Mouse (Mus musculus) hindbrain, embryonic 15.5 days (tissue): ENCODE data around the gene Glis1. TPM values are rescaled to one million over a fixed set of nuclear protein-coding genes. Genes with fewer than 3 reads are reported as not detected.
"Not testable (repeated sequence)": the region's sequence is repeated elsewhere in the genome, so short reads cannot be mapped to it uniquely, and the experiment has no call there.

Experiments used
- ATAC-seq: fragments of 200-750 bp; cut with Nextera tagmentation; 2 replicates; pipeline ENCODE4 v1.8.0; 2017; ENCODE audit warnings: low read depth, moderate number of reproducible peaks, moderate TSS enrichment; ENCODE audit not compliant: low FRiP score
- H3K27ac ChIP-seq: fragments of 300-500 bp; sonication (generic); replicated peaks from 2 replicates; pipeline ENCODE4 v1.5.1; 2015; ENCODE audit warnings: mild to moderate bottlenecking, inconsistent platforms
- H3K27me3 ChIP-seq: fragments of 300-500 bp; sonication (generic); 2 replicates; pipeline ENCODE4 v1.6.1; 2015; ENCODE audit warnings: control low read depth, inconsistent platforms
- H3K36me3 ChIP-seq: fragments of 300-500 bp; sonication (generic); 2 replicates; pipeline ENCODE4 v1.6.1; 2015; ENCODE audit warnings: control low read depth, inconsistent platforms
- H3K4me1 ChIP-seq: fragments of 300-500 bp; sonication (generic); replicated peaks from 2 replicates; pipeline ENCODE4 v1.6.1; 2015; ENCODE audit warnings: control low read depth, inconsistent platforms
- H3K4me2 ChIP-seq: fragments of 300-500 bp; sonication (generic); 2 replicates; pipeline ENCODE4 v1.6.1; 2015; ENCODE audit warnings: moderate library complexity, mild to moderate bottlenecking, inconsistent platforms
- H3K4me3 ChIP-seq: fragments of 300-500 bp; sonication (generic); 2 replicates; pipeline ENCODE4 v1.5.1; 2015; ENCODE audit warnings: mild to moderate bottlenecking, inconsistent platforms
- H3K9ac ChIP-seq: fragments of 300-500 bp; sonication (generic); 2 replicates; pipeline ENCODE4 v1.6.1; 2015; ENCODE audit warnings: inconsistent platforms
- H3K9me3 ChIP-seq: fragments of 300-500 bp; sonication (generic); 2 replicates; pipeline ENCODE4 v1.6.1; 2016; ENCODE audit warnings: control low read depth, inconsistent platforms
- WGBS: fragments of 180-500 bp; shearing (Covaris S2); methylation state at CpG from one replicate; pipeline ENCODE4 v1.1.7; 2015; 5-methylcytosine and 5-hydroxymethylcytosine counted together
- polyA plus RNA-seq: library from polyadenylated mRNA; unstranded; fragments of >200 nt; fragmentation: Nextera tagmentation; extraction: Ambion mirVana; gene quantifications from 2 replicates; pipeline ENCODE4 v1.2.1, GENCODE M21; 2015

Gene Glis1
- polyA plus RNA-seq, 1 experiment from 2014 or later, result 4.2 TPM

DNA sequence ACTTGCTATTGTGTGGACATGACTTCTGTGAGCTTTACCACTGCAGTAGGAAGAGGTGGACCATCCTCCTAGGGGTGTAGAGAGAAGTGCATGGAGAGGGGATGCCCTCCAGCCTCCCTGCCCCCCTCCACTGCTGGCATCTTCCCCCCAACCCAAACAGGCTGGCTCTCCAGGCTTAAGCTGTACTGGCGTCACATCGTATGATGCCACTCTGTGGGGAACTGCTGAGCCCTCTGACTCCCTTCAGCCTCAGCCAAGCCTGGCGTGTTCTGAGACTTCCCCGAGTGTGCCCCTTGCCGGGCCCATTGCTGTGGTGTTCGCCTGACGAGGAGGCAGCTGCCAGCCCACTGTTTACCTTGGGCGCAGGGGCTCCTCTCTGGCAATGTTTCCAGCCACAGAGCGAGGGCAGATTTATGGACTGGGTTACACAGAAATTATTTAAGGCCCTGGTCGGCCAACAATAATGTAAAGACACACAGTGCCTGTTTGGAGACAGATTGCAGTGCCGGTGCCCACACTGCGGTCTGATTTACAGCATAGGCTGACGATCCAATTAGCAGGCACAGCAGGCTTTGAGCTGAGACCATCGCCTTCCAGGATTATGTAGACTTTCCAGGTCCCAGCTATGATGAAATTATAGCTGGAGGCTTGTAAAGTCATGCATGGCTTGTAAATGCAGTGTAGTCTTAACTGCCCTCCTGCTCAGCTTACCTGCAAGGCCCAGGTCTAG is 156.6 kb downstream of the Glis1 start:
- peak; percentile 77 for ATAC-seq
- peak overlapping the region; percentile 49; the same call in 1 of the 2 replicates for H3K27ac ChIP-seq
- no peaks in the 10 kb centered on the region for H3K9me3 ChIP-seq
- H3K4me3 ChIP-seq, result no peak overlapping the region
- no peaks in the 10 kb centered on the region for H3K36me3 ChIP-seq
- H3K27me3 ChIP-seq, result no peaks in the 10 kb centered on the region
- H3K4me2 ChIP-seq, result no peak overlapping the region
- peaks cover 6% of the 10 kb centered on the region for H3K4me1 ChIP-seq
- H3K9ac ChIP-seq, result no peak overlapping the region
- WGBS, result 42% methylated on average over 14 of the region's 14 CpGs

DNA sequence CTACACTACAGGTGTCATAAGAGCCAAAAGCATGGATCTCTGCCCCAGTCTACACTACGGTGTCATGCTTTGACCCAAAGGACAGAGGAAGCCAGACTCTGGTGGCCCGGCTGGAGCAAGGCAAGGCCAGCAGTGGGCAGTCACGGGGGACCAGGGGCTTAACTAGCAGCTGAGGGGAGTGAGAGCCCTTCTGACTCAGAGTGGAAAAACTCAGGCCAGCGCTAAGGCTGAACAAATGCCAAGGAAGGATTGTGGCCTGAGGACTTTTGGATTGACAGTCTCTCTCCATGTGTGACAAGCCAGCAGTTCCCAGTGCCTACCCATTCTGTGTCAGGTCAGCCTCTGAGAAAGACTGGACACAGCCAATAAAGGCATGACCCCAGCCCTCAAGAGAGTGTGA is 159.0 kb downstream of the Glis1 start:
- no peak for ATAC-seq
- no peaks in the 10 kb centered on the region for H3K9me3 ChIP-seq

DNA sequence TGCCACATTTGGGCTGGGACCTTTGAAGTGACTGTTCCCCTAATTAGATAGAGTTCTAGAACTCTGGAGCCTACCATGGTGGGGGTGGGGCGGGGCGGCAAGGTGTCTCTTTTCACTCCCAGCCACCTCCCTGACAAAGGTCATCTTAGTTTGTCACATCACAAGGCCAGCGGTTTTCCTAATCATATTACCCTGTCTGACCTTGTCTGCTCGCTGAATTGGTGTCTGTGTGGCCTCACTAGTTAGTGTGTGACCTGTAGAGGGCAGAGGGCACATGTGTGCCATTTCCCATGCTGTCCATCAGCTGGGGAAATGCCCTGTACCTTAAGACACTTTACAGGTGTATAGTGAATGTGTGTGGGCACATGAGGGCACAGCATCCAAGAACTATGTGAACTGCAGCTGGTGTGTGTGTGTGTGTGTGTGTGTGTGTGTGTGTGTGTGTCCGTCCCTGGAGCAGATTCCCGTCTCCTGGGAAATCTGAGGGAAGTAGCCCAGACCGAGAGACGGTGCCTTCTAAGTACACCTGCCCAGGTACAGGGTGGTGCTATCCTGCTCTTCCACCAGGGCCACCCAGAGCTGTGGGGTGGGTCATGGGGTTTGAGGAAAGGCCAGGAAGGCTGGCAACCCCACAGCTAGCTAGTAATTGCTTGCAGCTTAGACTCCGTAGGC is 163.0 kb downstream of the Glis1 start:
- Histone ChIP-seq H3K9ac (no peak overlapping the region), H3K4me3 (no peak overlapping the region), H3K36me3 (no peaks in the 10 kb centered on the region), H3K4me2 (no peak overlapping the region), H3K9me3 (no peaks in the 10 kb centered on the region), H3K27me3 (no peaks in the 10 kb centered on the region), H3K4me1 (peaks cover 10% of the 10 kb centered on the region), H3K27ac (no peak overlapping the region)
- 61% methylated on average over 9 of the region's 9 CpGs for WGBS
- no peak for ATAC-seq

More for the DNA sequence above, 159.0 kb downstream of the Glis1 start:
- Histone ChIP-seq H3K9ac (no peak overlapping the region), H3K4me1 (peaks cover 15% of the 10 kb centered on the region), H3K36me3 (no peaks in the 10 kb centered on the region), H3K4me2 (no peak overlapping the region), H3K27me3 (no peaks in the 10 kb centered on the region), H3K4me3 (no peak overlapping the region), H3K27ac (no peak overlapping the region)
- 85% methylated on average over 4 of the region's 4 CpGs for WGBS

DNA sequence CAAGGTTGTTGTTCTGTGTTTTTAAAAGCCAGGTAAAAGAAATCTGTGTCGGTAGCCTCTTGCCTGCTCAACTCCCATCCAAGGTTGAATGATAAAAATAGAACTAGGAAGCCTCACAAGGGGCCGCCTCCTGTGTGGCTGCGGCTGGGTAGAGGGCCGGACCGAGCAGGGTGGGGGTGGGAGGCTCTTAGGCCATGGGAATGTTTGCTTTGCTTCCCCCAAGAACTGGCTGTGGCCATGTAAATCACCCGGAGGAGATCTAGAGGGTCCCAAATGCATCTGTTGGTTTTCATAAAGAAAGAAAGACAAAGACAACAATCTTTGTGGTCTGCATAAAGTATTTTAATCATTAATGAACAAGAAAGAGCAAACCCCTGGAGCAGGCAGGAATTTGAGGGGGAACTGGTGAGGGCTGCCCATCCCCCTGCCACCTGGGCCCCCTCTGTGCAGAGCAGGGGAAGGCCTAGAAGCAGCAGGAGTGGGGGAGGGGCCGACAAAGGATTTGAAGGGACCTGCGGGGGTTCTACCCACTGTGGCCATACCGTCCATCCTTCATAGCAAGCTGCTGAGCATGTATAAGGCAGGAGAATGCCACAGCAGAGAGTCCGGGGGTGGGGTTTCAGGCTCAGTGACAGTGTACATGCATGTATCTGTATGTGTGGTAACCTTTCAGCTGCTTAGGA is 163.6 kb downstream of the Glis1 start:
- Histone ChIP-seq H3K9ac (no peak overlapping the region), H3K27me3 (no peaks in the 10 kb centered on the region), H3K4me1 (peaks cover 10% of the 10 kb centered on the region), H3K4me2 (no peak overlapping the region), H3K4me3 (no peak overlapping the region), H3K27ac (no peak overlapping the region), H3K9me3 (no peaks in the 10 kb centered on the region), H3K36me3 (no peaks in the 10 kb centered on the region)
- WGBS, result 21% methylated on average over 10 of the region's 10 CpGs
- 0 out of 2 replicates have a peak, but pooled peaks have one; percentile 12 for ATAC-seq

- ATAC-seq, H3K27ac ChIP-seq, H3K4me1 ChIP-seq, H3K36me3 ChIP-seq, H3K4me2 ChIP-seq, H3K4me3 ChIP-seq, H3K9ac ChIP-seq, H3K9me3 ChIP-seq, H3K27me3 ChIP-seq: not testable (repeated sequence)
- WGBS, result 93% methylated on average over 5 of the region's 5 CpGs
These were observed 164.2 kb downstream of the Glis1 start for GRCm38 (mm10) chr4:107598581-107598958.

DNA sequence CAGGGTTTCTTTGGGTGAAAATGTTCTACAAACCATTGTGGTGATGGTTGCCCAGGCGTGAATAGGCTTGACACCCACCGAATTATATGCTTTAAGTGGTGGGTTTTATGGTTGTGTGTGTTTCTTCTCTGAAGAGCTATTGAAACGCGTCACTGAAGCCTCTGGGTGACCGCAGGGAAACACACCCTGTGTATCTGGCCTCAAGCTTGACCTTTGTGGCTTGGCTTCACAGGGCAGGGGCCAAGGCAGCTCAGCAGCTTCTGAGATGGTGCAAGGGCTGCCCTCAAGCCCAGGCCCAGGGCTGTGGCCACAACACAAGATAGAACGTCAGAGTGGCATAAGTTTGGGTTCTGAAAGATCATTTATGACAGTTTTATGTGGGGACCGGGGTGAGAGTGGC is 167.9 kb downstream of the Glis1 start:
- H3K9ac ChIP-seq, result no peak overlapping the region
- no peak overlapping the region for H3K4me2 ChIP-seq
- H3K4me1 ChIP-seq, result peaks cover 10% of the 10 kb centered on the region
- ATAC-seq, result no peak
- H3K9me3 ChIP-seq, result no peaks in the 10 kb centered on the region
- no peaks in the 10 kb centered on the region for H3K36me3 ChIP-seq
- H3K27me3 ChIP-seq, result no peaks in the 10 kb centered on the region
- no peak overlapping the region for H3K4me3 ChIP-seq
- no peak overlapping the region for H3K27ac ChIP-seq
- 70% methylated on average over 7 of the region's 7 CpGs for WGBS

GRCm38 (mm10) chr4:107602787-107603186 is 168.4 kb downstream of the Glis1 start:
- ATAC-seq, result no peak
- no peak overlapping the region for H3K4me3 ChIP-seq
- 78% methylated on average over 14 of the region's 14 CpGs for WGBS
- H3K9ac ChIP-seq, result no peak overlapping the region
- no peaks in the 10 kb centered on the region for H3K27me3 ChIP-seq
- no peaks in the 10 kb centered on the region for H3K9me3 ChIP-seq
- no peak overlapping the region for H3K27ac ChIP-seq
- no peak overlapping the region for H3K4me2 ChIP-seq
- peaks cover 6% of the 10 kb centered on the region for H3K4me1 ChIP-seq
- no peaks in the 10 kb centered on the region for H3K36me3 ChIP-seq

DNA sequence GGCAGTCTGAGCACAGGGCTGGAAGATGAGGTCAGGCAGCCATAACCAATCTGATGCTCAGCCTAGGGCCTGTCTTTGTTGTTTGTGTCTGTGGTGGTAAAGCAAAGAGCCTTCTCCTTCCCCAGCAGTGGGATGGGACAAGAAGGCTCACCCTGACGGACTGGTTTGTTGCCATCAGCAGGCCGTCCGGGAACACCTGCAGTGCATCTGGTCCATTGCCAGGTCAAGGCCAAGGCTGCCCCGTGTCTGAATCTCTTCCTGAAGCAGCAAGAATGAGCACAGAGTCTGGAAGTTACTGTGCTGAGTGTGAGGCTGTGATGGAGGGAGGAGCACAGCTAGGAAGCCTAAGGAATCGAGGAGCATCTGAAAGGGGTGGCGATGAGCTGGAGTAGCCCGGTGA is 168.8 kb downstream of the Glis1 start:
- H3K9me3 ChIP-seq, result no peaks in the 10 kb centered on the region
- H3K27me3 ChIP-seq, result no peaks in the 10 kb centered on the region
- 0 out of 2 replicates have a peak, but pooled peaks have one; percentile 16 for ATAC-seq
- H3K4me2 ChIP-seq, result no peak overlapping the region
- 74% methylated on average over 7 of the region's 7 CpGs for WGBS
- peaks cover 2% of the 10 kb centered on the region for H3K4me1 ChIP-seq
- H3K27ac ChIP-seq, result no peak overlapping the region
- H3K9ac ChIP-seq, result no peak overlapping the region
- H3K36me3 ChIP-seq, result no peaks in the 10 kb centered on the region
- no peak overlapping the region for H3K4me3 ChIP-seq

DNA sequence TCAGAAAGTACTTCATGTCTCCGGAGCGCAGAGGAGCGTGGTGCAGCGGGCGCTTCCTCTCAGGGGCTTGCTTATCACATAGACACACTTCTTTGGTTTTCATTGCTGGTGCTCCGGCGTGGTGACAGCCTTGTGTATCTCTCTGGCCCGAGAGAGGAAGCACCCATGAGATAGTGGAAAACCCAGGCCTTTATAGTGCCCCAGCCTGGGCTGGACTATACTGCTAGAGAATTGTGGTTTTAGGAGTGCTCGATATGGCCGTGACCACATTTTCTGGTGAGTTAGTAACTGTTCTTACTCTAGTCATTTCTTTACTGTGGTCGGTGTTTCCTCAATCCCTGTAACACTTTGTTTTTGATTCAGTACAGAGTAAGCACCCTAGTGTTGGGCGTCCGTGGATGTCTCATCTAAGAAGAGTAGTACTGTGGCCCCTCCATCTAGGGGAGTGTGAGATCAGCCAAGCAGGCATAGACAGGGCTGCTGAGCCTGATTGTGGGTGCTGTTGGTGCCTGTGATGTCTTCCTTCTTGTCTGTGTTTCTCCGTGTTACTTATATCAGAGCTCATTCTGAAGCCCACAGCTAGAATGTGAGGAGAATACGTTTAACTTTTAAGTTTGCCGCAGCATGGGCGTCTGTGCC is 171.7 kb downstream of the Glis1 start:
- H3K4me3 ChIP-seq, result no peak overlapping the region
- ATAC-seq, result no peak
- 80% methylated on average over 17 of the region's 17 CpGs for WGBS
- no peak overlapping the region for H3K27ac ChIP-seq
- no peaks in the 10 kb centered on the region for H3K9me3 ChIP-seq
- no peaks in the 10 kb centered on the region for H3K36me3 ChIP-seq
- H3K27me3 ChIP-seq, result no peaks in the 10 kb centered on the region
- H3K4me2 ChIP-seq, result no peak overlapping the region
- H3K9ac ChIP-seq, result no peak overlapping the region
- no peaks in the 10 kb centered on the region for H3K4me1 ChIP-seq

DNA sequence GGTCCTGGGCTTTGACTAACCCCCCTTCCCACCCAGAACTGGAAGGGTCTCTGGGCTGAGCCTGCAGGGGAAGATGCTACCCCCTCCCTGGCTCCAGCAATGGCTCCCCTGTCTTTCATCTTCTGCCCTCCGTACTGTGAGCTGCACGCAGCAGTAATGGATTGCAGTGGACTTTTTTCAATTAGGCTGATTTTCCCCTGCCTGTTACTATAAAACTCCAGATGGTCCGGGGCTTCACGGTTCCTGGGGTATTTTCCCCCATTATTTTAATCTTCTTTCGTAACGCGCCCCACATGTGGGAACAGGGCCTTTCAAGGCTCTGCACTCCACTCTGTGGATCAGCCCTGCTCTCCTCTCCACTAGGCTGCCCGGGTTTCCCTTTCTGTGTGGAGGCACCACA is 175.4 kb downstream of the Glis1 start:
- H3K36me3 ChIP-seq, result no peaks in the 10 kb centered on the region
- no peak overlapping the region for H3K4me2 ChIP-seq
- no peak for ATAC-seq
- WGBS, result 69% methylated on average over 8 of the region's 8 CpGs
- H3K27me3 ChIP-seq, result no peaks in the 10 kb centered on the region
- H3K4me1 ChIP-seq, result no peaks in the 10 kb centered on the region
- H3K9ac ChIP-seq, result no peak overlapping the region
- H3K4me3 ChIP-seq, result no peak overlapping the region
- no peaks in the 10 kb centered on the region for H3K9me3 ChIP-seq
- H3K27ac ChIP-seq, result no peak overlapping the region

DNA sequence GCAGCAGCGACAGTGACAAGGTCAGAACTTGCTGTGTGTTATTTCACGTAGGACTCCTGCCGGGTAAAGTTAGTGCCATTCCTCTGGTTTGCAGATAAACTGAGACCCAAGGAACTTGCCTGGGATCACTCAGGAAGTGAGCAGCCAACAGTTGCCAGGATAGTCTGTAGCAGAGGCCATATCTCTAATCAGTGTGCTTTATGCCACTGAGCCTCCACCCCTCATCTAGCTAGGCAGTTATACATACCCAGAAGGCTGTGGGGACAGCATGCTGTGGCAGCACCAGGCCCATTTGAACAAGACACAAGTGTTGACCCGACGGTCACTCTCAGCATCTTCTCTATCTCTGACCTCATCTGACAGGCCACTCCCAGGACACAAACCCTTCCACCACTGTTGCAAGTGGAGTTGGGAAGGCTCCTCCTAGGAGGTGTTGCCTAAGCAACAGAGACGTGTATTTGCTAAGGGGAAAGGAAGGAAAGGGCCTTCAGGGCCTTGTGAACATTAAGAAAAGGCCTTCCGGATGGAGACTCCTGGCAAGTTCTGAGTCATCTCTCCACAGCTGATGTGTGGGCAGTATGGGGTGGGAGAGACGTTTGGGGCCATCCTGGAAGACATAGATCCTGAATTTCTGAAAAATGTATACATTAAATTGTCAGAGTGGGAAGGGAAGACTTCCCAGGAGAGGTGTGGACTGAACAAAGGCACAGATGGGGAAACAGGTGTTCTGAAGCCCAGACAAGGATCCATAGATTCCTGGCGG is 177.7 kb downstream of the Glis1 start:
- Histone ChIP-seq H3K4me2 (no peak overlapping the region), H3K36me3 (no peaks in the 10 kb centered on the region), H3K4me1 (no peaks in the 10 kb centered on the region), H3K4me3 (no peak overlapping the region), H3K9me3 (no peaks in the 10 kb centered on the region), H3K9ac (no peak overlapping the region), H3K27ac (no peak overlapping the region), H3K27me3 (no peaks in the 10 kb centered on the region)
- no peak for ATAC-seq
- WGBS, result 71% methylated on average over 9 of the region's 9 CpGs
